Mouse (Mus musculus): ENCODE measurements around the gene Pkn3. TPM values are rescaled to one million over a fixed set of nuclear protein-coding genes. Genes with fewer than 3 reads are reported as not detected.

Gene Pkn3
- polyA plus RNA-seq, 1 experiment: 8.8 TPM

DNA sequence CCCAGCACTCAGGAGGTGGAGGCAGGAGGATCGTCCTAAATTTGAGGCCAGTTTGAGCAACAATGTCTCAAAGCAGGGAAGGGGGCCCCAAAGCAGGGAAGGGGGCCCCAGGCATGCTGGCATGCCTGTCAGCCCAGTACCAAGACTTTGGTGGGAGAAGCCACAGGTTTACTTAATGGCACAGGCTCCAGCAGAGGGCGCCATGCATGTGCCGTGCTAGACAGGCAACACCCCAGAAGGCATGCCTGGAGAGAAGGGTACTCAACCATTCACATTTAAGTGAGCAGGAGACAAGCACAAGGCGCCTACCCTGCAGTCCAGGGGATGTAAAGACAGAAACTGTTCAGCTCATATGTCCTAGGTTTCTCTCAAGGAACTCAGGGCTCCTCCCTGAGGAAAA is 35.0 kb upstream of the Pkn3 start:
- DNase-seq: peak; percentile 84
- no peaks in the 10 kb centered on the region for H3K36me3 ChIP-seq (ENCODE audit: control insufficient read depth, insufficient read depth, low read length)
- WGBS: 11% methylated on average over 4 of the region's 4 CpGs
- no peak overlapping the region for H3K4me3 ChIP-seq (ENCODE audit: control insufficient read depth, insufficient read depth, low read length)
- no peaks in the 10 kb centered on the region for H3K27me3 ChIP-seq (ENCODE audit: control insufficient read depth, insufficient read depth, low read length)
- no peaks in the 10 kb centered on the region for H3K4me1 ChIP-seq (replicated peaks; ENCODE audit: control insufficient read depth, insufficient read depth, low read length)
- TF ChIP-seq CTCF (IDR thresholded peaks at IDR 0.05; ENCODE audit: borderline replicate concordance, control insufficient read depth, extremely low read depth, insufficient read depth, low read length, poor library complexity) (peak; percentile 91), POLR2A (IDR thresholded peaks at IDR 0.05; ENCODE audit: control insufficient read depth, extremely low read depth, insufficient read depth, low read length, poor library complexity) (no peak)
- H3K27ac ChIP-seq (ENCODE audit: control insufficient read depth, insufficient read depth, low read length): no peak overlapping the region

DNA sequence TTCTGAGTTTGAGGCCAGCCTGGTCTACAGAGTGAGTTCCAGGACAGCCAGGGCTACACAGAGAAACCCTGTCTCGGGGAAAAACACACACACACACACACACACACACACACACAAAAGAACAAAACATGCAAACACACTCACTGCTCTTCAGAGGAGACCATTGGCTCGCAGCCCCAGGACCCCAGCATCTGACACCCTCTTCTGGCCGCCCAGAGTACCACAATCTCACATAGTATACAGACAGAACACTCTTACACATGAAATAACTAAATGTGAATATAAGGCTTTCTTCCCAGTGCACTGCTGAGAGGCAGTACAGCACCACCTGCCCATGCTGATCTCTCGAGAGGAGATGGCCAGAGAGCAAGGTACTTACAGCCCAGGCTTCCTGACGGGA is 32.9 kb upstream of the Pkn3 start:
- Histone ChIP-seq H3K36me3 (ENCODE audit: control insufficient read depth, insufficient read depth, low read length) (no peaks in the 10 kb centered on the region), H3K4me1 (replicated peaks; ENCODE audit: control insufficient read depth, insufficient read depth, low read length) (0 out of 2 replicates have a peak, but pooled peaks cover 5% of the 10 kb centered on the region), H3K27me3 (ENCODE audit: control insufficient read depth, insufficient read depth, low read length) (no peaks in the 10 kb centered on the region), H3K4me3 (ENCODE audit: control insufficient read depth, insufficient read depth, low read length) (no peak overlapping the region), H3K27ac (ENCODE audit: control insufficient read depth, insufficient read depth, low read length) (no peak overlapping the region)
- no peak for TF ChIP-seq POLR2A (IDR thresholded peaks at IDR 0.05; ENCODE audit: control insufficient read depth, extremely low read depth, insufficient read depth, low read length, poor library complexity)
- TF ChIP-seq CTCF (IDR thresholded peaks at IDR 0.05; ENCODE audit: borderline replicate concordance, control insufficient read depth, extremely low read depth, insufficient read depth, low read length, poor library complexity): no peak
- no peak for DNase-seq
- WGBS: 94% methylated on average over 5 of the region's 5 CpGs

DNA sequence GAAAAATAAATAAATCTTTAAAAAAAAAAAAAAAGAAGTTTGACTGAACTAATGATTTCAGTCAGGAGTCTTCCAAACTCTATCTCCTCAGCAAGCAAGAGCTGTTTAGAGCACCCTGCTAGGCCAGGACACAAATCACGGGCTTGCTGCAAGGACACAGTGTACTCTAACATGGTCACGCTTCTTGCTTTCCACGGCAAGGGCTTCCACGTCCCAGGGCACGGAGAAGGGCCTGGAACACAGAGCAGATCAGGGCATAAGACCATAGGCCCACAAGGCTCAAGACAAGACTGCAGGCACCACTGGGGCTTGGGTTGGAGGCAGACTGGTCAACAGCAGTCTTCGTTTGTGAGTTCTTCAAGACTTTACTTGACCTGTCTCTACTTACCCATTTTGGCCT is 30.4 kb upstream of the Pkn3 start:
- H3K4me1 ChIP-seq (replicated peaks; ENCODE audit: control insufficient read depth, insufficient read depth, low read length): 0 out of 2 replicates have a peak, but pooled peaks cover 5% of the 10 kb centered on the region
- DNase-seq: no peak
- no peak overlapping the region for H3K27ac ChIP-seq (ENCODE audit: control insufficient read depth, insufficient read depth, low read length)
- no peak overlapping the region for H3K4me3 ChIP-seq (ENCODE audit: control insufficient read depth, insufficient read depth, low read length)
- 93% methylated on average over 6 of the region's 6 CpGs for WGBS
- no peaks in the 10 kb centered on the region for H3K36me3 ChIP-seq (ENCODE audit: control insufficient read depth, insufficient read depth, low read length)
- TF ChIP-seq POLR2A (IDR thresholded peaks at IDR 0.05; ENCODE audit: control insufficient read depth, extremely low read depth, insufficient read depth, low read length, poor library complexity) (no peak), CTCF (IDR thresholded peaks at IDR 0.05; ENCODE audit: borderline replicate concordance, control insufficient read depth, extremely low read depth, insufficient read depth, low read length, poor library complexity) (no peak)
- H3K27me3 ChIP-seq (ENCODE audit: control insufficient read depth, insufficient read depth, low read length): no peaks in the 10 kb centered on the region

DNA sequence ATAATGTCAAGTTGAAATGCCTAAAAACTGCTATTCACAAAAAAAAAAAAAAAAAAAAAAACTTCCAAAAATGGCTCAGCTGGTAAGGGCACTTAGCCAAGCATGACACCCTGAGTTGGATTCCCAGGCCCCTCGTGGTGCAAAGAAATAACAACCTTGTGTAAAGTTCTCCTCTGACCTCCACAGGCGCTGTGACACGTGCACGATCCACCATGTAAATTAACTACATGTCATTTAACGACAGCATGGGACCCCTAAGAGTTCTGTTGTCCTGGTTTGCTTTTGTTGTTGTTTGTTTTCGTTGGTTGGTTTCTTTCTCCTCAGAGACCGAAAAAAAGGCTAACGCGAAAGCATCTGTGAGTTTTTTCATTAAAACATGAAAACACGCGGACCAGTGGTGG is 29.4 kb upstream of the Pkn3 start:
- no peak for DNase-seq
- no peak for TF ChIP-seq CTCF (IDR thresholded peaks at IDR 0.05; ENCODE audit: borderline replicate concordance, control insufficient read depth, extremely low read depth, insufficient read depth, low read length, poor library complexity)
- no peak for TF ChIP-seq POLR2A (IDR thresholded peaks at IDR 0.05; ENCODE audit: control insufficient read depth, extremely low read depth, insufficient read depth, low read length, poor library complexity)
- H3K27me3 ChIP-seq (ENCODE audit: control insufficient read depth, insufficient read depth, low read length): no peaks in the 10 kb centered on the region
- WGBS: 26% methylated on average over 11 of the region's 11 CpGs
- H3K4me3 ChIP-seq (ENCODE audit: control insufficient read depth, insufficient read depth, low read length): peak overlapping the region; percentile 54
- H3K27ac ChIP-seq (ENCODE audit: control insufficient read depth, insufficient read depth, low read length): no peak overlapping the region
- H3K36me3 ChIP-seq (ENCODE audit: control insufficient read depth, insufficient read depth, low read length): no peaks in the 10 kb centered on the region
- H3K4me1 ChIP-seq (replicated peaks; ENCODE audit: control insufficient read depth, insufficient read depth, low read length): 0 out of 2 replicates have a peak, but pooled peaks cover 5% of the 10 kb centered on the region

DNA sequence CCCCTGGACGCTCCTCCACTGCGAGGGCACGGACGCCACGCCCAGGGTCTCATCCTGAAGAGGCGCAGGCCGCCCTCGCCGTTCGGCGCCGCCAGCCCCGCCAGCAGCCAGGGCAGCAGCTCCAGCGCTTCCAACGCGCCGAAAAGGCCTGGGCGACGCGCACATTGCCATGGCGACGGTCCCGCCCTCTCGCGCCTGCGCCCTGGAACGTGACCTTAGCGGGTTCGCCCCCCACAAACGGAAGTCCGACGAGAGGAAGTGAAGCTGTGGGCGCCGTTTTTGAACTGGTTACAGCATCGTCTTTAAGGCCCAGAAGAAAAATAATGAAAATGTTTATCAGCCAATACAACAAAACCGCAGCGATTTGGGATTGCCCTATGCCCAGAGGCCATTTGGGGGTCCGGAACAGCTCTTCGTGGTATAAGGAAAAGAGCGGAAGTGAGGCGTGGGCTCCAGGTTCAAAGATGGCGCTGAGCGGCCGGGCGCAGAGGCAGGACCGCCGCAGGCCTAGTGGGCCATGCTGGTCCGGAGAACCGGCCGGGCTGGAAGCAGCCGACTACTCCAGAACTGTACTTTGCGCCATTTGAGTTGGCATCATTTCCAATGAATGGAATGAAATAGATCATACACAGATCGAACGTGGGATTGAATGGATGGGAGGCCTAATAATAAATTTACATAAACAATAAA is 28.6 kb upstream of the Pkn3 start, which contains the start of gene Wdr34:
Wdr34 (minus strand) TSS at position 183 of the 690 bp plus-strand sequence.
- no peaks in the 10 kb centered on the region for H3K27me3 ChIP-seq (ENCODE audit: control insufficient read depth, insufficient read depth, low read length)
- no peaks in the 10 kb centered on the region for H3K36me3 ChIP-seq (ENCODE audit: control insufficient read depth, insufficient read depth, low read length)
- DNase-seq: peak; percentile 98
- H3K4me3 ChIP-seq (ENCODE audit: control insufficient read depth, insufficient read depth, low read length): peak within 1 kb of the TSS; percentile 54
- H3K4me1 ChIP-seq (replicated peaks; ENCODE audit: control insufficient read depth, insufficient read depth, low read length): 0 out of 2 replicates have a peak, but pooled peaks cover 5% of the 10 kb centered on the region
- peak within 1 kb of the TSS; percentile 74; the same call in 1 of the 2 replicates for H3K27ac ChIP-seq (ENCODE audit: control insufficient read depth, insufficient read depth, low read length)
- 1% methylated on average over 54 of the region's 54 CpGs for WGBS
- no peak for TF ChIP-seq POLR2A (IDR thresholded peaks at IDR 0.05; ENCODE audit: control insufficient read depth, extremely low read depth, insufficient read depth, low read length, poor library complexity)
- no peak for TF ChIP-seq CTCF (IDR thresholded peaks at IDR 0.05; ENCODE audit: borderline replicate concordance, control insufficient read depth, extremely low read depth, insufficient read depth, low read length, poor library complexity)

DNA sequence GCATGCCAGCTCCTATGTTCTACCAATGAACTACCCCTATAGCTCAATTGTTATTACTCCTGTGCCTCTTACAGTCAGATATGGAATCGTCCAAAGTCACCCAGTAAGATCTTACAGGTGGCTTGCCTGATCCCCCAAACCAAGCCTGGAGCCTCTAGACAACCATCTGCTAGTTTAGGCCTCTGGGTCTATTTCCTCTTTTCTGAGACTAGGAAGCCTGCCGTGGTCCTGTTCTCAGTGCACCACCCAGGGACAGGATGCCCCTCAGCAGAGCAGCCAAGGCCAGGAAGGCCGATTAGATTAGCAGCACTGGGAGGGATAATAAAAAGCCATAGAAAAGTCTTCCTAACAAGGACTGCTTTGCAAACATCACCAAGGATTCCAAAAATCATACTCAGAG is 27.7 kb upstream of the Pkn3 start:
- DNase-seq: no peak
- Histone ChIP-seq H3K27ac (ENCODE audit: control insufficient read depth, insufficient read depth, low read length) (no peak overlapping the region), H3K4me3 (ENCODE audit: control insufficient read depth, insufficient read depth, low read length) (no peak overlapping the region), H3K27me3 (ENCODE audit: control insufficient read depth, insufficient read depth, low read length) (no peaks in the 10 kb centered on the region), H3K36me3 (ENCODE audit: control insufficient read depth, insufficient read depth, low read length) (no peaks in the 10 kb centered on the region), H3K4me1 (replicated peaks; ENCODE audit: control insufficient read depth, insufficient read depth, low read length) (0 out of 2 replicates have a peak, but pooled peaks cover 5% of the 10 kb centered on the region)
- no peak for TF ChIP-seq CTCF (IDR thresholded peaks at IDR 0.05; ENCODE audit: borderline replicate concordance, control insufficient read depth, extremely low read depth, insufficient read depth, low read length, poor library complexity)
- TF ChIP-seq POLR2A (IDR thresholded peaks at IDR 0.05; ENCODE audit: control insufficient read depth, extremely low read depth, insufficient read depth, low read length, poor library complexity): no peak
- 31% methylated on average over 3 of the region's 3 CpGs for WGBS

Data from thymus, adult 2 months (tissue).